13 mouse cellular contexts compared by ENCODE assay signal in genomic region chr10:119876721-119877120, GRCm38 (mm10).
"Had no signal": no experiment of that assay in that cellular context is flagged by ENCODE, and none has a peak within 500 bp of the region (broad histone marks: within the 10 kb centered on the region; RNA-seq: fewer than 3 reads in every experiment).

No protein-coding gene starts in this region.

- H3K27ac ChIP-seq: kidney, postnatal 0 days; limb, embryonic 13.5 days; liver, embryonic 14.5 days; neural tube, embryonic 12.5 days; stomach, postnatal 0 days had no signal

- H3K4me3 ChIP-seq: limb, embryonic 13.5 days; neural tube, embryonic 12.5 days had no signal

- H3K36me3 ChIP-seq: limb, embryonic 13.5 days; neural tube, embryonic 12.5 days had no signal

- H3K9me3 ChIP-seq: limb, embryonic 13.5 days; neural tube, embryonic 12.5 days had no signal

- H3K27me3 ChIP-seq: limb, embryonic 13.5 days; neural tube, embryonic 12.5 days had no signal

- DNase-seq: kidney, adult 8-10 months; kidney, postnatal 36 days; layer of hippocampus, adult 9-11 months; lung, adult 18-20 months; midbrain, embryonic 14.5 days; right cerebral cortex, adult 18-20 months; right cerebral cortex, postnatal 25 days; thymus, postnatal 4 days had no signal
